Mouse (Mus musculus) brain, embryonic 18.5 days (tissue): ENCODE measurements at regions not wholly inside any gene's neighbourhood (a gene's known extent, or its start where the extent isn't known, plus 50 kb on each side); places are given as distances from the start of the nearest gene placed in this dataset.
A peak's percentile ranks its signal among the peaks of the same experiment; 100 is the strongest.

Experiments
- DNase-seq: peaks from one replicate; pipeline ENCODE4 v3.0.0-alpha.2; 2012; ENCODE audit warnings: low read depth, low spot score

- DNase-seq = no peak
Measured at GRCm38 (mm10) chr3:51087076-51087475, 137.2 kb upstream of the Noct start.

GRCm38 (mm10) chr3:51089036-51089669 lies 135.1 kb upstream of the Noct start:
- no peak for DNase-seq

GRCm38 (mm10) chr3:51091478-51091877 lies 132.8 kb upstream of the Noct start:
- DNase-seq = no peak

- DNase-seq = no peak
Measured at GRCm38 (mm10) chr3:51092079-51093028, 131.9 kb upstream of the Noct start.

GRCm38 (mm10) chr3:51095847-51096447 lies 128.3 kb upstream of the Noct start:
- peak; percentile 92 for DNase-seq

- peak; percentile 63 for DNase-seq
Measured at GRCm38 (mm10) chr3:51096545-51096944, 127.7 kb upstream of the Noct start.

GRCm38 (mm10) chr3:51097362-51097761 lies 126.9 kb upstream of the Noct start:
- DNase-seq = no peak

- no peak for DNase-seq
Measured at GRCm38 (mm10) chr3:51099966-51100365, 124.3 kb upstream of the Noct start.

- no peak for DNase-seq
Measured at GRCm38 (mm10) chr3:51108639-51109202, 115.5 kb upstream of the Noct start.

- DNase-seq = no peak
Measured at GRCm38 (mm10) chr3:51111241-51111640, 113.0 kb upstream of the Noct start.

- no peak for DNase-seq
Measured at GRCm38 (mm10) chr3:51112351-51112750, 111.9 kb upstream of the Noct start.

- no peak for DNase-seq
Measured at GRCm38 (mm10) chr3:51115921-51116320, 108.3 kb upstream of the Noct start.

GRCm38 (mm10) chr3:51118706-51119105 lies 105.5 kb upstream of the Noct start:
- no peak for DNase-seq

GRCm38 (mm10) chr3:51120522-51120921 lies 103.7 kb upstream of the Noct start:
- DNase-seq = no peak

- DNase-seq = peak; percentile 77
Measured at GRCm38 (mm10) chr3:51121703-51122540, 102.3 kb upstream of the Noct start.

GRCm38 (mm10) chr3:51122541-51122935 lies 101.7 kb upstream of the Noct start:
- no peak for DNase-seq

- no peak for DNase-seq
Measured at GRCm38 (mm10) chr3:51127875-51128274, 96.4 kb upstream of the Noct start.

- no peak for DNase-seq
Measured at GRCm38 (mm10) chr3:51128491-51129155, 95.6 kb upstream of the Noct start.

- no peak for DNase-seq
Measured at GRCm38 (mm10) chr3:51130709-51131108, 93.5 kb upstream of the Noct start.

- no peak for DNase-seq
Measured at GRCm38 (mm10) chr3:51131341-51131740, 92.9 kb upstream of the Noct start.

GRCm38 (mm10) chr3:51132736-51133135 lies 91.5 kb upstream of the Noct start:
- DNase-seq = no peak
